Mouse (Mus musculus) forebrain, embryonic 11.5 days (tissue): ENCODE results near the gene Procr. TPM values are rescaled to one million over a fixed set of nuclear protein-coding genes. Genes with fewer than 3 reads are reported as not detected.

ENCODE experiments used
- ATAC-seq: fragments of 200-750 bp; cut with Nextera tagmentation; replicated peaks from 2 replicates; pipeline ENCODE4 v1.8.0; 2017; ENCODE audit warnings: moderate TSS enrichment; ENCODE audit not compliant: low FRiP score
- DNase-seq: peaks from one replicate; pipeline ENCODE4 v3.0.0-alpha.2; 2017; ENCODE audit warnings: low spot score
- H3K27ac ChIP-seq: fragments of 300-500 bp; sonication (generic); 2 replicates; pipeline ENCODE4 v1.5.1; 2014; ENCODE audit warnings: low read depth, low read length
- H3K27me3 ChIP-seq: fragments of 300-500 bp; sonication (generic); 2 replicates; pipeline ENCODE4 v1.6.1; 2014; ENCODE audit warnings: mild to moderate bottlenecking, low read length, mixed read lengths; ENCODE audit not compliant: control insufficient read depth, insufficient read depth
- H3K36me3 ChIP-seq: fragments of 300-500 bp; sonication (generic); 2 replicates; pipeline ENCODE4 v1.6.1; 2014; ENCODE audit warnings: mild to moderate bottlenecking, low read length, moderate library complexity, mixed read lengths; ENCODE audit not compliant: control insufficient read depth, insufficient read depth
- H3K4me1 ChIP-seq: fragments of 300-500 bp; sonication (generic); replicated peaks from 2 replicates; pipeline ENCODE4 v1.6.1; 2014; ENCODE audit warnings: low read length, mixed read lengths; ENCODE audit not compliant: control insufficient read depth, insufficient read depth
- H3K4me2 ChIP-seq: fragments of 300-500 bp; sonication (generic); 2 replicates; pipeline ENCODE4 v1.6.1; 2014; ENCODE audit warnings: low read depth, mild to moderate bottlenecking, low read length, moderate library complexity, mixed read lengths; ENCODE audit not compliant: severe bottlenecking
- H3K4me3 ChIP-seq: fragments of 300-500 bp; sonication (generic); 2 replicates; pipeline ENCODE4 v1.5.1; 2014; ENCODE audit warnings: low read depth, low read length
- H3K9ac ChIP-seq: fragments of 300-500 bp; sonication (generic); 2 replicates; pipeline ENCODE4 v1.6.1; 2014; ENCODE audit warnings: low read length
- H3K9me3 ChIP-seq: fragments of 300-500 bp; sonication (generic); 2 replicates; pipeline ENCODE4 v1.6.1; 2016; ENCODE audit warnings: low read length, mixed read lengths; ENCODE audit not compliant: control insufficient read depth
- WGBS: fragments of 180-500 bp; shearing (Covaris S2); extraction: QIAGEN DNeasy Blood & Tissue Kit; methylation state at CpG from one replicate; pipeline ENCODE4 v1.1.7; 2014; 5-methylcytosine and 5-hydroxymethylcytosine counted together
- polyA plus RNA-seq: library from polyadenylated mRNA; unstranded; fragments of >200 nt; fragmentation: Nextera tagmentation; extraction: Ambion mirVana; gene quantifications from 2 replicates; pipeline ENCODE4 v1.2.1, GENCODE M21; 2014

The Procr gene
- polyA plus RNA-seq, 1 experiment from 2014 or later, result 0.96 TPM

GRCm38 (mm10) chr2:155779506-155779905, 28.6 kb downstream of the Procr start:
- Histone ChIP-seq H3K4me2 (no peak overlapping the region), H3K27ac (no peak overlapping the region), H3K4me3 (no peak overlapping the region), H3K9me3 (no peaks in the 10 kb centered on the region), H3K36me3 (no peaks in the 10 kb centered on the region), H3K27me3 (peaks cover 8% of the 10 kb centered on the region), H3K4me1 (no peaks in the 10 kb centered on the region), H3K9ac (no peak overlapping the region)
- DNase-seq (no peak), ATAC-seq (no peak)
- WGBS, result 87% methylated on average over 3 of the region's 3 CpGs

- WGBS, result 77% methylated on average over 6 of the region's 6 CpGs
Measured at GRCm38 (mm10) chr2:155784534-155784933, 33.6 kb downstream of the Procr start.

GRCm38 (mm10) chr2:155786905-155787304, 36.0 kb downstream of the Procr start:
- no peak overlapping the region for H3K9ac ChIP-seq
- ATAC-seq (no peak), DNase-seq (no peak)
- no peak overlapping the region for H3K4me3 ChIP-seq
- no peaks in the 10 kb centered on the region for H3K36me3 ChIP-seq
- H3K4me2 ChIP-seq, result no peak overlapping the region
- 78% methylated on average over 5 of the region's 5 CpGs for WGBS
- no peak overlapping the region for H3K27ac ChIP-seq
- H3K27me3 ChIP-seq, result no peaks in the 10 kb centered on the region
- H3K4me1 ChIP-seq, result no peaks in the 10 kb centered on the region
- H3K9me3 ChIP-seq, result no peaks in the 10 kb centered on the region

More at GRCm38 (mm10) chr2:155784534-155784933, 33.6 kb downstream of the Procr start:
- H3K4me3 ChIP-seq, result no peak overlapping the region
- no peak overlapping the region for H3K9ac ChIP-seq
- no peak for ATAC-seq
- H3K36me3 ChIP-seq, result no peaks in the 10 kb centered on the region
- no peak for DNase-seq
- no peak overlapping the region for H3K4me2 ChIP-seq
- no peaks in the 10 kb centered on the region for H3K9me3 ChIP-seq
- no peak overlapping the region for H3K27ac ChIP-seq
- H3K4me1 ChIP-seq, result no peaks in the 10 kb centered on the region
- no peaks in the 10 kb centered on the region for H3K27me3 ChIP-seq

- 84% methylated on average over 18 of the region's 18 CpGs for WGBS
- Histone ChIP-seq H3K27me3 (no peaks in the 10 kb centered on the region), H3K9me3 (no peaks in the 10 kb centered on the region), H3K4me2 (no peak overlapping the region), H3K36me3 (no peaks in the 10 kb centered on the region), H3K27ac (no peak overlapping the region), H3K4me3 (no peak overlapping the region), H3K9ac (no peak overlapping the region), H3K4me1 (no peaks in the 10 kb centered on the region)
- DNase-seq, result no peak
- ATAC-seq, result no peak
Measured at GRCm38 (mm10) chr2:155787949-155788931, 37.3 kb downstream of the Procr start.

GRCm38 (mm10) chr2:155792899-155793298, 42.0 kb downstream of the Procr start:
- Histone ChIP-seq H3K4me3 (no peak overlapping the region), H3K4me2 (peak overlapping the region; percentile 11; the same call in 1 of the 2 replicates), H3K27me3 (no peaks in the 10 kb centered on the region), H3K4me1 (no peaks in the 10 kb centered on the region), H3K9me3 (no peaks in the 10 kb centered on the region), H3K36me3 (no peaks in the 10 kb centered on the region), H3K27ac (no peak overlapping the region), H3K9ac (no peak overlapping the region)
- DNase-seq, result no peak
- 27% methylated on average over 12 of the region's 12 CpGs for WGBS
- no peak for ATAC-seq

- Histone ChIP-seq H3K9me3 (no peaks in the 10 kb centered on the region), H3K4me3 (no peak overlapping the region), H3K36me3 (no peaks in the 10 kb centered on the region), H3K4me2 (no peak overlapping the region), H3K4me1 (no peaks in the 10 kb centered on the region), H3K27me3 (no peaks in the 10 kb centered on the region), H3K9ac (no peak overlapping the region), H3K27ac (no peak overlapping the region)
- WGBS, result 89% methylated on average over 12 of the region's 12 CpGs
- no peak for DNase-seq
- no peak for ATAC-seq
Measured at GRCm38 (mm10) chr2:155794674-155795445, 43.9 kb downstream of the Procr start.

- no peaks in the 10 kb centered on the region for H3K4me1 ChIP-seq
- ATAC-seq, result no peak
- WGBS, result 64% methylated on average over 3 of the region's 3 CpGs
- H3K9me3 ChIP-seq, result no peaks in the 10 kb centered on the region
- no peak overlapping the region for H3K4me3 ChIP-seq
- H3K9ac ChIP-seq, result no peak overlapping the region
- H3K27ac ChIP-seq, result no peak overlapping the region
- H3K27me3 ChIP-seq, result no peaks in the 10 kb centered on the region
- H3K4me2 ChIP-seq, result no peak overlapping the region
- no peaks in the 10 kb centered on the region for H3K36me3 ChIP-seq
- DNase-seq, result no peak
Measured at GRCm38 (mm10) chr2:155798613-155799012, 47.7 kb downstream of the Procr start.

GRCm38 (mm10) chr2:155802761-155803160, 51.8 kb downstream of the Procr start:
- no peak for ATAC-seq
- H3K4me1 ChIP-seq, result no peaks in the 10 kb centered on the region
- H3K4me2 ChIP-seq, result no peak overlapping the region
- H3K9ac ChIP-seq, result no peak overlapping the region
- H3K27me3 ChIP-seq, result no peaks in the 10 kb centered on the region
- no peak for DNase-seq
- no peak overlapping the region for H3K4me3 ChIP-seq
- no peaks in the 10 kb centered on the region for H3K36me3 ChIP-seq
- WGBS, result 59% methylated on average over 3 of the region's 3 CpGs
- no peaks in the 10 kb centered on the region for H3K9me3 ChIP-seq
- no peak overlapping the region for H3K27ac ChIP-seq
